Mouse (Mus musculus): ENCODE results near the gene Faf1.

DNA sequence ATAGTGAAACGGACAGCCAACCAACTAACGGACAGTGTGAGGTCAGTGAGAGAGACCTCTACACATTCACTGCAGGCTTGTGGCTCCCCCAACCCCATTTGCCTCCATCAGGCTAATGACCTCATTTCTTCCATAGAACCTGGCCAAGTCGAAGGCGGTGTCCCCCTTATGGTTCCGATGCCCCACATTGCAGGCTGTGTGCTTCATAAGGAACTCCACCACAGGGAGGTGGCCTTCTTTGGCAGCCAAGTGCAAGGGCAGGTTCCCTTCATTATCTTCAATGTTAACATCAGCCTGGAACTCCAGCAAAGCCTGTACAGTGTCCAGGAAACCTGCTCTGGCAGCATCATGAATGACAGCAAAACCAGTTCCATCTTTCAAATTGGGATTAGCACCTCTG, 15.2 kb upstream of the Faf1 start:
- TF ChIP-seq CTCF (conservative IDR thresholded peaks at IDR 0.05 in 1 of 2, IDR thresholded peaks at IDR 0.05 in 1 of 2; ENCODE audit: low read depth in 2 of 2, low read length in 2 of 2) (no peak), POLR2A (IDR thresholded peaks at IDR 0.05; ENCODE audit: low read depth, low read length) (no peak), SMC3 (IDR thresholded peaks at IDR 0.05; ENCODE audit: low read depth, low read length) (no peak), BHLHE40 (IDR thresholded peaks at IDR 0.05; ENCODE audit: low read depth, low read length) (no peak), MAFK (IDR thresholded peaks at IDR 0.05; ENCODE audit: insufficient replicate concordance, low read length) (no peak), EP300 (IDR thresholded peaks at IDR 0.05; ENCODE audit: low read length) (no peak), ZC3H11A (IDR thresholded peaks at IDR 0.05; ENCODE audit: low read depth, low read length) (no peak), HCFC1 (IDR thresholded peaks at IDR 0.05; ENCODE audit: low read depth, low read length) (no peak), ZKSCAN1 (IDR thresholded peaks at IDR 0.05; ENCODE audit: borderline replicate concordance, low read depth, low read length) (no peak), POLR2AphosphoS2 (IDR thresholded peaks at IDR 0.05; ENCODE audit: low read depth, low read length) (no peak)
